Mouse (Mus musculus) cortical plate, adult 2 months (tissue): ENCODE data around the gene Stard7.

ENCODE experiments used
- CTCF ChIP-seq: fragments of 200-500 bp; IDR thresholded peaks from 2 replicates; pipeline ENCODE4 v1.5.1; 2011; ENCODE audit warnings: mild to moderate bottlenecking, control low read depth, low read length; ENCODE audit not compliant: insufficient read depth; ENCODE audit errors: extremely low read depth
- POLR2A ChIP-seq: fragments of 200-500 bp; IDR thresholded peaks from 2 replicates; pipeline ENCODE4 v1.6.1; 2011; ENCODE audit warnings: mild to moderate bottlenecking, low read length, control low read depth; ENCODE audit not compliant: insufficient read depth; ENCODE audit errors: extremely low read depth

DNA sequence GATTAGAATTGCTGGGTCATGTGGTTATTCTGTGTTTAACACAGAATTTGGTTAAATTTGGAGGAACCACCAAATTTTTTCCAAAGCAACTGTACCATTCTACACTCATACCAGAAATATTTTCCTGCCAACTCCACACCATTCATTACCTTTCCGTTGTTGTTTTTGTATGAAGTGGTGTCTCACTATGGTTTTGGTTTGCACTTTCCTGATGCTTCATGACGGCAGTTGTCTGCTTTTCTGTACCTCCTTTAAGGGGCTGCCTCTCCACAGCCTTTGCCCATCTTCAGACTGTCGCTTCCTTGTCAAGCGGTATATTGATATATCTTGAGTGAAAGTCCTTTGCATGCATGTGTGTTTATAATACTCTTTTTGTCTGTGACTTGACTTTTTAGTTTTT lies 42.8 kb downstream of the Stard7 start:
- TF ChIP-seq CTCF = no peak
- no peak for TF ChIP-seq POLR2A
